Mouse (Mus musculus): ENCODE results near the gene Cars. TPM values are rescaled to one million over a fixed set of nuclear protein-coding genes. Genes with fewer than 3 reads are reported as not detected.
A peak's percentile ranks its signal among the peaks of the same experiment; 100 is the strongest.
"Not testable (repeated sequence)": the region's sequence is repeated elsewhere in the genome, so short reads cannot be mapped to it uniquely, and the experiment has no call there.

Gene Cars
- 67.9 and 71.6 TPM in 2 replicates for polyA plus RNA-seq (2015; fragmentation: Nextera tagmentation; extraction: Ambion mirVana)

DNA sequence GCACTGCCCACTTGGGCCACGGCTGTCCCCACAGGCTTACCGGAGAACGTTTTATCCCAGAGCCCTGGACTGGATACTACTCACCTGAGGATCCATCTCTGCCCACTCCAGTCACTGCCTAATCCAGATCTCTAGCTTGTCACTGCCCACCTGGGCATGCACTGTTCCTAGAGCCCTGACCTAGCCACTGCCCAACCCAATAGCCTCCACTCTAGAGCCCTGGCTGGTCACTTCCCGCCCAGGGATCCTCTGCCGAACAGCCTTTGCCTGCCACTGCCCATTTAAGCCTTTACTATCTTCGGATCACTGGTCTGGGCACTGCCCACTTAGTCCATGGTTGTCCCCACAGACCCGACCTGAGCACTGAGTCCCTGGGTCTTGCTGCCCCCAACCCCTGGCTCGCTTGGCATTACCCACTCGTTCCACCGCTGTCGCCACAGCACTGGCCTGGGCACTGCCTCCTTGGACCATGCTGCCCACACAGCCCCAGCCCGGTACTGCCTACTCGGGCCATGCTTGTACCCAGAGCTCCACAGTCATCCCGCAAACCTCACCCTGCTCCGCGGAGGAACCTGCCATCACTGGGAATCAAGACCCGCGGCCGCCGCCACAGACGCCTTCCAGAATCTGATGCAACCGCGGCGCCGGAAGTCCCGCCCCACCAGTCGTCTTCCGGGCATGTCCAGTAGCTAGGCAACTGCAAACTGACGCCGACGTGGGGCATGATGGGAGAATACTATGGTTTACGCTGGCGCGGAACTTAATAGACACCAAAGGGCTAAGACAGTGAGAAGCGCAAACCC lies at the start of gene Cars:
Gene Cars (minus strand): TSS at position 663 of the 803 bp plus-strand sequence.
- Histone ChIP-seq H3K27ac (replicated peaks) (peak within 1 kb of the TSS; percentile 74), H3K4me3 (peak within 1 kb of the TSS; percentile 69), H3K9me3 (no peaks in the 10 kb centered on the region), H3K4me2 (peak within 1 kb of the TSS; percentile 86), H3K27me3 (no peaks in the 10 kb centered on the region), H3K4me1 (replicated peaks) (peaks cover 31% of the 10 kb centered on the region), H3K9ac (peak within 1 kb of the TSS; percentile 83), H3K36me3 (no peaks in the 10 kb centered on the region)
- peak; percentile 99 for ATAC-seq (ENCODE audit: low FRiP score, low read depth)
- 2% methylated on average over 35 of the region's 35 CpGs for WGBS

DNA sequence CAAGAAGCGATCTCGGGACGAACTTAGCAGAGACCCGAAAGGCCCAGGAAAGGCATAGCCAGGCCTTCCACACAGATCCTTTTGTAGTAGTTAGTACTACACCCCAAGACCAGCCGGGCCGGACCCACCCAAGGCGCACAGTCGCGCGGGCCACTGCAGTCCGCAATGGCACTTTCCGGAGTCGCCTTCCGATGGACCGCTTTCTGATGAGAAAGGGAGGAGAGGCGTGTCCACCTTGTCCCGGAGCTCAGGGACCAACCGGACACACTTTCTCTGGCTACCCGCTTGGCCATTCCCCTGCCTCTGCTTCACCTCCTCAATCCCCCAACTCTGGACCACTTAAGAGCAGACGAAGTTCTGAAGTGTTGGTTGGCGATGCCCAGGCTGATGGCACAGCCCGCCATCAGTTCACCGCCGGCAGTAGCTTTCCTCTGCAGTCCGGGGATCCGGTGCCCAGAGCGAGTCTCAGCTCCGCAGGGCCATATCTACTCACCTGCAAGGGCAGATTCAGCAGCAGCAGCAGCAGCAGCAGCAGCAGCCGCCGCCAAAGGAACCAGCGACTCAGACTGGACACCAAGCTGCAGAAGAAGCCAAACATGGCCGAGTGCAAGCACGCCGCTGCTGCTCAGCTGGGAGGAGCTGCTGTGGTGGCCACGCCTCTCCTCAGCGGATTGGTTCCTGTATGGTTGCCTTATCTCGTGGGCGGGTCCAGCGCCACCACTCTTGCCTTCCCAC lies 49.3 kb upstream of the Cars start, which contains the start of gene Tnfrsf22:
Gene Tnfrsf22 (minus strand): TSS at position 628 of the 735 bp plus-strand sequence.
- peak within 1 kb of the TSS; percentile 39; the same call in 1 of the 2 replicates for H3K27ac ChIP-seq (replicated peaks)
- peak; percentile 97 for ATAC-seq (ENCODE audit: low FRiP score, low read depth)
- no peaks in the 10 kb centered on the region for H3K36me3 ChIP-seq
- H3K27me3 ChIP-seq, result no peaks in the 10 kb centered on the region
- H3K4me1 ChIP-seq (replicated peaks), result 0 out of 2 replicates have a peak, but pooled peaks cover 2% of the 10 kb centered on the region
- H3K9ac ChIP-seq, result peak within 1 kb of the TSS; percentile 63
- H3K4me2 ChIP-seq, result peak within 1 kb of the TSS; percentile 92
- WGBS, result 4% methylated on average over 38 of the region's 39 CpGs
- H3K9me3 ChIP-seq, result no peaks in the 10 kb centered on the region
- peak within 1 kb of the TSS; percentile 68 for H3K4me3 ChIP-seq

DNA sequence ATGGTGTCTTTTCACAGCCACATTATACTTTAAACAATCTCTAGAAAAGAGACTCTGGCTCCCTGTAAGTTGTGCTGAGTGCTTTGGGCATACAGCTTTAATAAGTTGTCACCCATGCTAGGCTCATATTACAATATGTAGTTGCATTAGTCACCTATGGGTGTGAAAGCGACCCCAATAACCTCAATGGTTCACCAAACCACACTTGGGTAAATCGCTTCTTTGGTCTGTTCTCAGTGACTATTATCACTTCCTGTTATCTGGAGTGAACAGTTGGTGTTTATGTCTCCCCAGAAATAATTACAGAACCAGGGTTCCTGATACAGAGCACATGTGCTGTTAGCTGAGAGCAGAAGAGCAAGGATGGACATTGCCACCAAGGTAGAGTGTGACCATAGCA lies 44.1 kb upstream of the Cars start:
- H3K4me1 ChIP-seq (replicated peaks); ATAC-seq (ENCODE audit: low FRiP score, low read depth); H3K27me3 ChIP-seq; H3K9ac ChIP-seq; H3K36me3 ChIP-seq; H3K27ac ChIP-seq (replicated peaks); H3K4me3 ChIP-seq; H3K4me2 ChIP-seq; H3K9me3 ChIP-seq: not testable (repeated sequence)
- 95% methylated on average over 2 of the region's 2 CpGs for WGBS

DNA sequence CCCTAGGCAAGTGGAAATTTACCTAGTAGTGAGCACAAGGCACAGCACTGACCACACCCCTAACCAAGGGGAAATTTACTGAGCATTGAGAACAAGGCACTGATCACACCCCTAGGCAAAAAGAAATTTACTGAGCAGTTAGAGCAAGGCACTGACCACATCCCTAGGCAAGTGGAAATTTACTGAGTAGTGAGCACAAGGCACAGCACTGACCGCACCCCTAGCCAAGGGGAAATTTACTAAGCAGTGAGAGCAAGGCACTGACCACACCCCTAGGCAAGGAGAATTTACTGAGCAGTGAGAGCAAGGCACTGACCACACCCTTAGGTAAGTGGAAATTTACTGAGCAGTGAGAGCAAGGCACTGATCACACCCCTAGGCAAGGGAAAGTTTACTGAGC lies 36.8 kb upstream of the Cars start:
- 97% methylated on average over 1 of the region's 1 CpGs for WGBS
- ATAC-seq (ENCODE audit: low FRiP score, low read depth), result no peak
- H3K27ac ChIP-seq (replicated peaks), result no peak overlapping the region
- H3K4me3 ChIP-seq, result no peak overlapping the region
- no peak overlapping the region for H3K9ac ChIP-seq
- 0 out of 2 replicates have a peak, but pooled peaks cover 4% of the 10 kb centered on the region for H3K9me3 ChIP-seq
- no peaks in the 10 kb centered on the region for H3K36me3 ChIP-seq
- H3K4me1 ChIP-seq (replicated peaks), result no peaks in the 10 kb centered on the region
- H3K4me2 ChIP-seq, result no peak overlapping the region
- no peaks in the 10 kb centered on the region for H3K27me3 ChIP-seq

DNA sequence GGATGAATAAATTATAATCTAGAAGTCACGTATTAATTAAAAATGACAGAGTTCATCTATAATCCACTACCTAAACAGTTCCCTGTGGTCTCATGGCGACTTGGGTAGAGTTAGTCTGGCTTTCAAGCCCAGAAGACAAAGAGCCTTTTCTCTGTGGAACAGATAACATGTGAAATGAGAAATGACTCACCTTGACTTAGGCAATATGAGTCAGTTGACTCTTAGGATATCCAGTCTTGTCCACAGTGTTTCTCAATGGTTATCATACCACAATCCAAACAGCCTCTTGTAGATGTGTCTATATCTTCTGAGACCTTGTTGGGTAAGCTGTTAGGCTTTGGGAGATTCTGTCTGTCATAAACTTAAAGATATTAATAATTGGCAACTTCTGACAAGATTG lies 31.6 kb upstream of the Cars start:
- no peak overlapping the region for H3K9ac ChIP-seq
- WGBS, result 69% methylated on average over 2 of the region's 2 CpGs
- no peak overlapping the region for H3K27ac ChIP-seq (replicated peaks)
- no peaks in the 10 kb centered on the region for H3K4me1 ChIP-seq (replicated peaks)
- 0 out of 2 replicates have a peak, but pooled peaks cover 4% of the 10 kb centered on the region for H3K9me3 ChIP-seq
- no peak for ATAC-seq (ENCODE audit: low FRiP score, low read depth)
- no peaks in the 10 kb centered on the region for H3K36me3 ChIP-seq
- no peak overlapping the region for H3K4me3 ChIP-seq
- no peaks in the 10 kb centered on the region for H3K27me3 ChIP-seq
- no peak overlapping the region for H3K4me2 ChIP-seq

DNA sequence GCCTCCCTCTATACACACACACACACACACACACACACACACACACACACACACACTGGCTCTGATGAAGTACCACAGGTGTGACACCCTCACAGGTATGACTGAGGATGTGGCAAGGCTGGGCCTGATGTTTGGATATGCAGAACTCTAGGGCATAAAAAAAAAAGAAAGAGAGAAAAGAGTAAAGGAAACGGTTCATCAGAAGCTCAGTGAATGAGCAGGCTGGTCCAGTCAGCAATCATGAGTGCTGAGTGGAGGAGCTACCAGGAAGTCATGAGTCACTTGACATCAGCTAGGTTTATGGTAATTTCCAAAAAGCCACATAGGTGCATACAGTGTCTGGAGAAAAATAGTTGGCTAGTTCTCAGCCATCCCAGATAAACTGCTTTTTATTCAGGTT lies 29.6 kb upstream of the Cars start:
- H3K4me2 ChIP-seq, result no peak overlapping the region
- ATAC-seq (ENCODE audit: low FRiP score, low read depth), result no peak
- H3K27me3 ChIP-seq, result no peaks in the 10 kb centered on the region
- 68% methylated on average over 1 of the region's 1 CpGs for WGBS
- no peaks in the 10 kb centered on the region for H3K36me3 ChIP-seq
- H3K9ac ChIP-seq, result no peak overlapping the region
- 0 out of 2 replicates have a peak, but pooled peaks cover 4% of the 10 kb centered on the region for H3K9me3 ChIP-seq
- H3K27ac ChIP-seq (replicated peaks), result no peak overlapping the region
- H3K4me3 ChIP-seq, result no peak overlapping the region
- H3K4me1 ChIP-seq (replicated peaks), result no peaks in the 10 kb centered on the region

DNA sequence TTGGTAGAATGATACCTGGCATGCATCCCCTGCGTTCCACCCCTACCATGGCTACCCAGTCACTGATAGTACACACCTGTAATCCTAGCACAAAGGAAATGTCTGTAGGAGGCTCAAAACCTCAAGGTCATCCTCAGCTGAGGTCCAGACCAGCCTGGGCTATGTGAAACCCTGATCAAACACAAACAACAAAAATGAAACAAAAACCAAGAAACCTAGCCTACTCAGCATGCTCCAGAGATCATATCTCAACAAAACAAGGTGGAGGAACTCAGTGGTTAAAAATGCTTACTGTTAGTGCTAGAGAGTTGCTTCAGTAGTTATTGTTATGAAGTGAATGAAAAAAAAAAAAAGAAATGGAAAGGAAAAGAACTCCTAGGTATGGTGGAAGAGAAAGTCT lies 28.6 kb upstream of the Cars start, which contains the start of gene Tnfrsf26:
Gene Tnfrsf26 (minus strand): TSS at position 183 of the 400 bp plus-strand sequence.
- Histone ChIP-seq H3K4me3 (no peak within 1 kb of the TSS), H3K9ac (no peak within 1 kb of the TSS), H3K4me2 (no peak within 1 kb of the TSS), H3K9me3 (0 out of 2 replicates have a peak, but pooled peaks cover 4% of the 10 kb centered on the region), H3K36me3 (no peaks in the 10 kb centered on the region), H3K27ac (replicated peaks) (no peak within 1 kb of the TSS), H3K27me3 (no peaks in the 10 kb centered on the region), H3K4me1 (replicated peaks) (no peaks in the 10 kb centered on the region)
- WGBS, result 100% methylated on average over 1 of the region's 1 CpGs
- no peak for ATAC-seq (ENCODE audit: low FRiP score, low read depth)

DNA sequence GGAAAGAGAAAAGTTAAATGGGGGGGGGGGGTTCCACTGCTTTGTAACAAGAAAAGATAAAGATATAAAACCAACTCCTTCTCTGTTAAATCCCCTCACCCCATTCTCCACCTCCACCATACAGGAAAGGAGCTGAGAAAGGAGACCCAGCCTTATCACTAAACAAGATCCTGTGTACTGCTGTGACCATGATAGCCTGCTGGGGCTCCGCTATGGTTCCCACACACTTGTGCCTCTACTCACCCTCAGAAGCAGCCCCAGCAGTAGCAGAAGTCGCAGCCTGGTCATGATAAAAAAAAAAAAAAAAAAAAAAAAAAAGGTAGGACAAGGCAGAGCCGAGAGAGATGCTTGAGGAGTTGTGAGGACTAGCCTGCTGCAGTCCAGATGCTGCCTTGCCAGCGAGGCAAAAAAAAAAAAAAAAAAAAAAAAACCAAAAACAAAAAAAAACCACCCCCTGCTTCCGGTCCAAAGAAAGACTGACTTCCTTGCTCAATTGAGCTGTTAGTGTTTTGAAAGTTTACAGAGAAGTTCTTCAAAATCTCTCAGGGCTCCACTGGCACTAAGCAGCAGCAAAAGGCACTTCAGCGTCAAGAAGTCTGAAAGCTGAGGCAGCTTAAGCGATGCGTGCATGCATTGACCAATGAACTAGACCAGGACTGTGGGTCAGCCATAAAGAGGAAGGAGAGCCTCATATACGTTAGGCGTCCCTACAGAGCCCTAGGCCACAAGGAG lies 27.8 kb upstream of the Cars start:
- H3K4me3 ChIP-seq, result no peak overlapping the region
- ATAC-seq (ENCODE audit: low FRiP score, low read depth), result no peak
- no peak overlapping the region for H3K9ac ChIP-seq
- no peaks in the 10 kb centered on the region for H3K36me3 ChIP-seq
- no peak overlapping the region for H3K27ac ChIP-seq (replicated peaks)
- no peaks in the 10 kb centered on the region for H3K4me1 ChIP-seq (replicated peaks)
- H3K4me2 ChIP-seq, result no peak overlapping the region
- WGBS, result 68% methylated on average over 10 of the region's 10 CpGs
- H3K27me3 ChIP-seq, result no peaks in the 10 kb centered on the region
- H3K9me3 ChIP-seq, result no peaks in the 10 kb centered on the region

DNA sequence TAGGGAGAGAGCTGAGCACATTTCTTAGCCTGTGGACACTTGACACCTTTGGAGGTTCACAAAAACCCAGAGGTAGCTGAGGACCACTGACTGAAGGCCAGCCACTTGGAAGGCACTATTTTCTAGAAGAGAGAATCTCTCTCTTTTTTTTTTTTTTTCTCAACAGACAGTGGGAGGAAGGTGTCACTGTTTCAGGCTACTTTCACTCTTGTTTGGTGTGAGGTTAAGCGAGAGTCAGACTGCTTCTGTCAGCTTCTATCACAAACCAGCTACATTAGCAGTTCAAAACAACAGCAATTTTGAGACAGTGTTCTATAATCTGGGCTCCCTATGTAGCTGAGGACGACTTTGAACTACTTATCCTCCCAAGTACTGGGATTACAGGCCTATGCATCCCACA lies 26.3 kb upstream of the Cars start:
- Histone ChIP-seq H3K4me3 (no peak overlapping the region), H3K9ac (no peak overlapping the region), H3K4me2 (no peak overlapping the region), H3K27ac (replicated peaks) (no peak overlapping the region), H3K27me3 (no peaks in the 10 kb centered on the region), H3K9me3 (no peaks in the 10 kb centered on the region), H3K36me3 (no peaks in the 10 kb centered on the region), H3K4me1 (replicated peaks) (no peaks in the 10 kb centered on the region)
- 79% methylated on average over 2 of the region's 2 CpGs for WGBS
- ATAC-seq (ENCODE audit: low FRiP score, low read depth), result no peak

DNA sequence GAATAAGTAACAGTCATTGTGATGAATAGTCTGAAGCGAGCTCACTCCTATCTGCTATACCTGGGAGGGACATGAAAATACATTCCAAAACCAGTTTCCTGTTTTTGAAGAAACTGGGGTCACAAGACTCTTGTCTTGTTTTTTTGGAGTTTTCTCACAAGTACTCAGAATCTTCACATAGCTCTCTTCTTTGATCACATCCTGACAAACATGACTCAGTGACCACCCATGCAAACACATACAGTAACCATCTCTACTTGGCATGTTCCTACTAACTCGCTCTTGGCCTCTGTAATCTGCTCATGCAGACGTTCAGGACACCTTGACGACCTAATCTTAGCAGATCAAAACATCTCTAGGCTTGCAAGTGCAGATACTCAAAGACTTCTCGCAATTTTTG lies 25.3 kb upstream of the Cars start:
- Histone ChIP-seq H3K4me1 (replicated peaks) (no peaks in the 10 kb centered on the region), H3K27me3 (no peaks in the 10 kb centered on the region), H3K9ac (no peak overlapping the region), H3K27ac (replicated peaks) (no peak overlapping the region), H3K4me3 (no peak overlapping the region), H3K4me2 (no peak overlapping the region), H3K9me3 (no peaks in the 10 kb centered on the region), H3K36me3 (no peaks in the 10 kb centered on the region)
- 75% methylated on average over 5 of the region's 5 CpGs for WGBS
- ATAC-seq (ENCODE audit: low FRiP score, low read depth), result no peak

DNA sequence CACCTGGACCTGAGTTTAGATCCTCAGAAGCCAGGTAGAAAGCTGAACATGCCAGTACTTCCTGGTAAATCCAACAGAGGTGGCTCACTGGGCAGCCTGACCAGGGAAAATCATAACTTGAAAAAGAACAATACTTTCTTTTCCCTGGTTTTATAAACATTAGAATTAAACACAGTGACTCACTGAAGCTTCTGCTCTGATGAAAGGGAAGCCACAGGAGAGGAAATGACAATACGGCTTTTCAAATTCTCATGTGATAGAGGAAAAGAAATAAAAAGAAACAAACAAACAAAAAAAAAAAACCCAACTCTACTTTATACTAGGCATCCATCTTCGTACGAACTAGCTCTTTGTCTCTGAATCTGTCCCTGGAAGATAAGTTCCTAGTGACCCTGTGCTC lies 24.7 kb upstream of the Cars start:
- Histone ChIP-seq H3K4me2 (no peak overlapping the region), H3K27me3 (no peaks in the 10 kb centered on the region)
- 85% methylated on average over 3 of the region's 3 CpGs for WGBS

More for the DNA sequence above, 24.7 kb upstream of the Cars start:
- Histone ChIP-seq H3K9me3 (no peaks in the 10 kb centered on the region), H3K36me3 (no peaks in the 10 kb centered on the region), H3K27ac (replicated peaks) (no peak overlapping the region), H3K9ac (no peak overlapping the region), H3K4me1 (replicated peaks) (no peaks in the 10 kb centered on the region), H3K4me3 (no peak overlapping the region)
- no peak for ATAC-seq (ENCODE audit: low FRiP score, low read depth)
